Mouse (Mus musculus): Measurements from ENCODE around the gene Sgpp2. TPM values are rescaled to one million over a fixed set of nuclear protein-coding genes. Genes with fewer than 3 reads are reported as not detected.
A peak's percentile ranks its signal among the peaks of the same experiment; 100 is the strongest.

Gene Sgpp2
- total RNA-seq, 2 experiments from 2014 or later = 0.08 TPM; not detected in 1

- intact Hi-C loops (cut with DNase I) = no loop called here
- no peak for DNase-seq
Observed at GRCm38 (mm10) chr1:78337726-78338125, 27.6 kb downstream of the Sgpp2 start.

DNA sequence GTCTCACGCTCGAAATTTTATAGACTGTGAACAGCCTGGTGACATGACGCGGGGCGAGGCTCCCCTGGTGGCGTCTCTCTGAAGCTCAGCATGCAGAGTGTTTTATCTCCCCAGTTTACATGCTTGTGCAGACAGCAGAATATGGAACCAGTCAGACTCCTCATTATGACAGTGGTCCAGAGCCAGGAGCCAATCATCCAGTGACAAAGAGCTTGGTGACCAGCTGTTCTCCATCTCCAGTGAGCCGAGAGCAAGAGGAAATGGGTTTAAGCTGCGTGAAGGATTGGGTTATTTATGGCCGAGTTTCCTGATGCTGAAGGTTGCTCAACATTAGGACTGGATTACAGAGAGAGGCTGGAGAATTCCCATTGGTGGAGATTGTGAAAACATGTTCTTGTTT lies 28.1 kb downstream of the Sgpp2 start:
- DNase-seq = peak; percentile 5 to 27
- intact Hi-C loops (cut with DNase I) = no loop called here

DNA sequence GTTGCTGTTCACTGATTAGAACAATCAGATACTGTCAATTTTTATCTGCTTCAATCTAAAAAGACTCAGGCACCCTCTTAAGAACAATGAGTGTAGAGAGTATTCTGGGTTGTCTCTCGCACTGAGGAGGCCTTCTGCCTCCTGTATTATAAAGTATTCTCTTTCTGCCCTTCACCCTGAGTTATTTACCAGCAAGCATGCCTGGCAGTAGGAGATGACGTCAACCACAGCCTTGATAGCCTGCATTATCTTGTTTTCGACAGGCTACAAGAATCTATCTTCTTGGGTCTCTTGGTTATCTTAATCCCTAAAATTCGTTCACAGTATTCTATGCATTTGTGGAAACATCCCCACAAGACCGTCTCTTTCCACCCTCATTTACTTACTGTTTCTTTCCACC lies 29.8 kb downstream of the Sgpp2 start:
- no peak for DNase-seq
- intact Hi-C loops (cut with DNase I) = no loop called here

DNA sequence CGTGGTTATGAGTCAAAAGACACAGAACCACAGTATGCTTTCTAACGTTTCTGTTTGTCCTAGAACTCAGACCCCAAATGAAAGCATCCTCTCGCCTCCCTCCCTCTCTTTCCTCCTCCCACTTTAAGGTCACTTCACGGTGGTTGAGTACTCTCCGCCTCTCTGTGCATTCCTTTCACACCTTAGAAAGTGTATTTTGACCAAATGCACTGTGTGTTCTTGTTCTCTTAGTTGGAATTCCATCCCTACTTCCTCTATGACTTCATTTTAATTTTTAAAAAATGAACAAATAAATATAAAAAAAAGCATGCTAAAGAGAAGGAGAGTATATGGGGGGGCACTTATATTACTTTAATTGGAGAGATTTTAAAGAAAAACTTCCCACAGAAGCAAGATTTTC lies 30.4 kb downstream of the Sgpp2 start:
- intact Hi-C loops (cut with DNase I) = no loop called here
- DNase-seq = no peak

DNA sequence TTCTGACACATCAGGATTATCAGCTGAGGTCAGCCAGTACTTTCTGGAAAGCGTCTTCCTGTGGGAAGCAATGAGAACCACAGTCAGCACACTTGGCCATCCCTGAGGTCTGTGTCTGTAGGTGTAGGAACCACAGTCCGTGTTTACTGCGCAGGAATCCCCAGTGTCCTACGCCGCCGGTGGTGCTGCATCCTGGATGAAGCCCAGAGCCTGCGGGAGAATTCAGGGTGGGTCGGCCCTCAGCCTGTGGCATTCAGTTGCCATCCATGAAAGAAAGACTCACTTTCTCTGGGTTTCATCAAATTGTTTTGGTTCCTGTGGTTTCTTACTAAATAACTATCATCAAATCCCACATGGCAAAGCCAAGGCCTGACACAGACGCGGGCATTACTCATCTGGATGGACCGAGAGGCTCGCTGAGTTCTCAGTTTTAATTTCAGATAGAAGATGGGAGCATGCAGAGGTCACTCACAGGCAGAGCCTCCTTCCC lies 37.2 kb downstream of the Sgpp2 start:
- DNase-seq = no peak
- intact Hi-C loops (cut with DNase I) = no loop called here

- intact Hi-C loops (cut with DNase I) = no loop called here
Observed at GRCm38 (mm10) chr1:78349219-78349618, 39.1 kb downstream of the Sgpp2 start.

GRCm38 (mm10) chr1:78353254-78353653 lies 43.1 kb downstream of the Sgpp2 start:
- DNase-seq = no peak
- intact Hi-C loops (cut with DNase I) = no loop called here

More at GRCm38 (mm10) chr1:78349219-78349618, 39.1 kb downstream of the Sgpp2 start:
- DNase-seq = no peak

GRCm38 (mm10) chr1:78355123-78355522 lies 45.0 kb downstream of the Sgpp2 start:
- peak; percentile 6 to 22 for DNase-seq
- intact Hi-C loops (cut with DNase I) = no loop called here

DNA sequence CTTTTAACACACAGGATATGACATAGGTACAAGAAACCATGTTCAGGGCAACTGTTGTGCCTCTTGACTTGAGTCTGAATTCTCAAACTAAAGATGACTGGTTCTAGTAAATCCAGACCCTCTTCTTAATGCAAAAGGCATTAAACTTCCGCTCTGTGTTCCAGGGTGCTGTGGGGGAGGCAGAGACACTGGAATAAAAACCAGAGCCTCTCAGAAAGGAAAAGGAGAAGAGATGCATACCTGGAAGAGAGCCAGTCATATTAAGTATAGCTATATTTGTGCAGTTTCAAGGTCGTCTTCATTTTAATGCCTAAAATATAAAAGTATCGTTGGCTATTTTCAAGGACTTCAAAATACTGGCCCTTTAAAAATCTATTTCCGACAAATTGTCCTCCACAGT lies 47.3 kb downstream of the Sgpp2 start:
- intact Hi-C loops (cut with DNase I) = no loop called here
- DNase-seq = no peak

- intact Hi-C loops (cut with DNase I) = no loop called here
- no peak for DNase-seq
Observed at GRCm38 (mm10) chr1:78357868-78358267, 47.7 kb downstream of the Sgpp2 start.

GRCm38 (mm10) chr1:78363965-78364889 lies 54.1 kb downstream of the Sgpp2 start:
- DNase-seq = no peak
- intact Hi-C loops (cut with DNase I) = no loop called here

DNA sequence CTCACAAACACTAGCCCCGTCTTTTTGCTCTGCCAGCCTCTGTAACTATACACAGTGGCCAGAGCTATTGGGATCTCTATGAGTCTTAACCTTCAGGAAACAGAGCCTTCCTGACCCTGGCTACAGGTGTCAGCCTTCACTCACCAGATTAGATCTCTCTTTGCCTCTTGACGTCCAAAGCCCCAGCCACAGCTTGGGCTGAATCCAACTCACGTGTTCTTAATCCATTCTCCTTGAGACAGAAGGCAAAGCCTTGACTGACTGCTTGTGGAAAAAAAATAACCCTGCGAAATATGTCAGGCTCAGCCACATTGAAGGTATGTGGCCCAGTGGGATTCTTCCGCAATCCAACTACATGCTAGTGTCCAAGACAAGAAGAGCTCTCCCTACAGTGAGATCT lies 57.7 kb downstream of the Sgpp2 start:
- intact Hi-C loops (cut with DNase I) = no loop called here
- DNase-seq = no peak

DNA sequence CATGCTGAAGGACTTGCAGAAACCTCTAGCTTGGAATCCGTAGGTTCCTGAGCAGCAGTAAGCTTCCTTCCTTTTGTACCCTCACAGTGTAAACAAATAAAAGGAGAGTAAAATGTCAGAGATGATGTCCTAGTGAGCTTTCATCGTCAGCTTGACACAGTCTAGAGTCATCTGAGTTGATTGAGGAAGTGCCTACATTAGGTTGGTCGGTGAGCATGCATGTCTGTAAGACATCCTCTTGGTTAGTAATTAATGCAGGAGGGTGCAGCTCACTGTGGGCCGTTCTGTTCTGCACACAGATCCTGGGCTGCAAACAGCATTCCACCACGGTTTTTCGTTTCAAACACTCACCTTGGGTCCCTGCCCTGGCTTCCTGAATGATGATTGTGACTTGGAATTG lies 60.0 kb downstream of the Sgpp2 start:
- no peak for DNase-seq
- intact Hi-C loops (cut with DNase I) = no loop called here

DNA sequence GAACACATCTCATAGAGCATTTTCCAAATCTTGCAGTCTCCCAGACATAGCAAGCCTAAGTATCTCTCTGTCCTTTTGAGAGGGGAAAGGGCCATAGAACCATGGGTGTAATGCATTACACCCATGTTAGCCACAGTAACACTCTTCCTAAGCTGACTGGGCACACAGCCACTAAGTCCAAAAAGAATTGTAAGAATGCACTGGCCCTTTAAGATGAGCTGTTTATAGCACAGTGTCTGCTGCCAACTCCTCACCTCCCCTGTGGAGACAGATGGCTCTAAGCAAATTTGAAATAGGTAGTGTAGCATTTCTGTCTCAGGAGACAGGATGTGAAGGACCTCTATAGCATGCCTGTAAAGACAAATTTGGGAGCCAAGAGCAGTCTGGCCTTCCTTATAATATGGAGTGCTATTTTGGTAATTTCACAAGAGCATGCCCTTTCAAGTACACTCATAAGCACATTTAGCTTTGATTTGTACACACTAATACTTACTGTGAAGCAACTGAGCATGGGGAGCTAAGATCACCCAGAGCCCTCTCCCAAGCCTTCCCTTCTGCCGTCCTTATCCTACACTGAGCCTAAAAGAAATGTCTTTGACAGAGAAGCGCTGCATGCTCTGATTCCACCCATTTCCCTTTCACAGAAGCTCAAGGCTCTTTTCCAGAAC lies 61.6 kb downstream of the Sgpp2 start:
- intact Hi-C loops (cut with DNase I) = no loop called here
- DNase-seq = peak; percentile 8 to 13

- no peak for DNase-seq
- intact Hi-C loops (cut with DNase I) = no loop called here
Observed at GRCm38 (mm10) chr1:78372316-78372715, 62.2 kb downstream of the Sgpp2 start.

- DNase-seq = no peak
- intact Hi-C loops (cut with DNase I) = no loop called here
Observed at GRCm38 (mm10) chr1:78373836-78374235, 63.7 kb downstream of the Sgpp2 start.

DNA sequence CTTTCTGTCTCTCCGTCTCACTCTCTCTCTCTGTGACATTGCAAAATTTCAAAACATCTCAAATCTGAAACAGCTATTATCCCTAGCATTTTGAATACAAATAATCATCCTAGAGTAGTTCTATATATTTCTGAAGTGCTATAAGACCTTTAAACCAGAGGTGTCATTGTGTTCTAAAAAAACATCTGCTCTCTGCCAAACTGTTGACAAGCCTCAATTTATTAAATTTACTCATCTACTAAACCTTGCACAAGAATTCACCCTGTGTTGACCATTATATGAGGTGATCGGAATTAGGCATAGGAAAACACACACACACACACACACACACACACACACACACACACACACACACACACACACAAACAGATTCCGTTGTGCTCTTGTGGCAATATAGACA lies 64.9 kb downstream of the Sgpp2 start:
- DNase-seq = no peak
- intact Hi-C loops (cut with DNase I) = no loop called here

- intact Hi-C loops (cut with DNase I) = no loop called here
- no peak for DNase-seq
Observed at GRCm38 (mm10) chr1:78380950-78381349, 70.8 kb downstream of the Sgpp2 start.

GRCm38 (mm10) chr1:78387854-78388253 lies 77.7 kb downstream of the Sgpp2 start:
- no peak for DNase-seq
- intact Hi-C loops (cut with DNase I) = no loop called here

DNA sequence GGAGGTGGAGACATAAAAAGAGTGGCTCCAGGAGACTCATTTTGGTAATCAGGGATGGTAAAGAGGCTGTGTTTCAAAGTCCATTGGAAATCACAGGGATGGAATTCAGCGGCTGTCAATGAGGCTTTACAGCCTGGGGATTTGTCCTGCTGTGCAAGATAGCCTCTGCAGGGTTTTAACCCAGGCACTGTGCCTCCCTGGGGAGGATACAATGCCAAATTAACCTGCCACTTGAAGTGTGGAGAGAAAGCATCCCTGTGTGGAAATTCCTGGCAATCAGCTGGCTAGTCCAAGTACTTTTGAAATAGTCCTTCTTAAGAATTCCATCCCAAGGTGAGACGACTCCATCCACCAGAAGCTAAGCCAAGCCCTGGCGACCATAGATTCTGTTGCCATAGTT lies 78.7 kb downstream of the Sgpp2 start:
- no peak for DNase-seq
- intact Hi-C loops (cut with DNase I) = no loop called here

- intact Hi-C loops (cut with DNase I) = no loop called here
- DNase-seq = no peak
Observed at GRCm38 (mm10) chr1:78395191-78395735, 85.1 kb downstream of the Sgpp2 start.

DNA sequence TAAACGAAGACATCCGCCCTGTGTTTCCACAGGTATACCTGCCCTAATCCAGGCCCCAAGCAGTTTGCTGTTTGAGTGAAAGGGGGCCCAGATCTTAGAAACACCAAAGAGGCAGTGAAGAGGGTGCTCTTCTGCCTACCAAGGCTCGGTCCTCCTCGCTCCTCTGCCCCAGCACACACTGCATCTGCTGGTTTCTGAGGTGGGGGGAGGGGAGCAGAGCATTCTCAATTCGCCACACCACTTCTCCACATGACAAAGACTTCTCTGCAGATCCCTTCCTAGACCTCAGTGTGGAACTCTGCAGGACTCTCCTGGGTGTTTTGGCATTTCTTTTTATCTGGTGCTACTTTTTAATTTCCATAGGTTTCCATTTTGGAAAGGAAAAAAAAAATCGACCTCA lies 85.6 kb downstream of the Sgpp2 start:
- intact Hi-C loops (cut with DNase I) = no loop called here
- no peak for DNase-seq

Data from heart, postnatal 36 days (tissue).